Mouse (Mus musculus) mammary gland, adult 2 months (tissue): ENCODE data around the gene BC005537. TPM values are rescaled to one million over a fixed set of nuclear protein-coding genes. Genes with fewer than 3 reads are reported as not detected.

Experiments
- polyA plus RNA-seq: library from polyadenylated mRNA; depleted of rRNA; stranded (reverse); fragments of >200 nt; gene quantifications from 2 replicates; pipeline ENCODE4 v1.2.3, GENCODE M21; 2012; ENCODE audit warnings: low replicate concordance; rRNA removed

BC005537 gene
- polyA plus RNA-seq, result 32.9 and 35.8 TPM in 2 replicates

DNA sequence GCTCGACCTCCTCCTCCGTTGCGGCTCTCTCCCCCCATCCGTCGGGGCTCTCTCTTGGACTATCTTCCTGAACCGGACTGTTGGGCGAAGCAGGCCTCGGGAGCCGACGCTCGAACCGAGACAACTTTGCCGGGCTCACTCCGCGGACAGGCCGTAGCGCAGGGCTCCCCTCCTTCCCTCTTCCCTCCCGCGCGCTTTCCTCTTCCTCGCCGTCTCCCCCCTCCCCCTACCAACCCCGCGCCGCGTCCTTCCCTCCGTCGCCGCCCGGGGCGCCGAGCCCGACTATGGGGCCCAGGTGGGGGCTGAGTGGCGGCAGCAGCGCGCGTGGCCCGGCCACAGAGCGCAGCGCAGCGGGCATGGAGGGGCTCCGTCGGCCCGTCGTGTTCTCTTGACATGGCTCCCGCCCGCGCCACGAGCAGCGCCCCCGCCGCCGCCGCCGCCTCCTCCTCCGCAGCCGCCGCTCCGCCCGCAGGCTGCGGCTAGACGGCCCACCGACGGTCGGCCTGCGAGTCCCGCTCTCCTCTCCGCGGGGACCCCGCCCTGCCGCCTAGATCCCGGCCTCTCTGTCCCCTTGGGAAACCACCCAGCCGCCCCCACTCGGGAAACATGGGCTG is at the start of gene BC005537:
Gene BC005537 (plus strand): TSS at position 350 of the 614 bp plus-strand sequence.

DNA sequence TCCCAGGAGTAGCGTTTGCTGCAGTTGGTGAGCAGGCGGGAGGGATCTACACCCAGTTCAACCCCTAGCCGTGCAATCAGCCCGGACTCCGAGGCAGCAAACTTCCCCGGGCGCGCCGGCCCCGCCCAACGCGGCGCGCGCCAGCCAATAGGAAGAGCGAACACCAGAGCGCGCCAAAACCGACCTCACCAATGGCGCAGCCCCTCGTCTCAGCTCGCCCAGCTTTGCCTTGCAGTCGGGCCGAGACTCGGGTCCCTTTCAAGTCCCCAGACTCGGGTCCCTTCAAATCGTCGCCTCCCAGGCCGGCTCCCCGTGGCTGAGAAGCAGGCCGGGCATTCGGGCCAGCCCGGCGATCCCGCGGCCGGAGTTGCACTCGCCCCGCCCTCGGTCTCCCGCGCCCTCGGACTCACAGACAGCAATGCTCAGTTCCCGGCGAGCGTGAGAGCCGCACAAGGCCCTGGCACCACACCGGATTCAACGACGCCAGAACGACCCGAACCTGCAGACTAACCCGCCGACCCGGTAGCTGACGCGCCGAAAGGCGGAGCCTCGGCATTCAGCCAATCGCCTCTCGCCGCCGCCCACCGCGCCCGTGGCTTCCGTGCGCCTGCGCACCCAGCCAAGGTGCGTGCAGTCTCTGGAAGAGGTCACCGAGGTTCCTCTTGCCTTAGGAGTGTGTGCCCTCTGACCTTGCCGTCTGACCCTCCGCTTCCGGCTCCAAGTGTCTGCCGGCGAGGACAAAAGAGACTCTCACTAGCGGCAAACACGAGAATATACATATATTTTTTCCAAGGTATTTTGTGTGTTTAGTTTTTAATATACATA is 39.8 kb upstream of the BC005537 start, which contains the start of gene Gmnn:
Gene Gmnn (minus strand): TSS at position 521 of the 825 bp plus-strand sequence.

DNA sequence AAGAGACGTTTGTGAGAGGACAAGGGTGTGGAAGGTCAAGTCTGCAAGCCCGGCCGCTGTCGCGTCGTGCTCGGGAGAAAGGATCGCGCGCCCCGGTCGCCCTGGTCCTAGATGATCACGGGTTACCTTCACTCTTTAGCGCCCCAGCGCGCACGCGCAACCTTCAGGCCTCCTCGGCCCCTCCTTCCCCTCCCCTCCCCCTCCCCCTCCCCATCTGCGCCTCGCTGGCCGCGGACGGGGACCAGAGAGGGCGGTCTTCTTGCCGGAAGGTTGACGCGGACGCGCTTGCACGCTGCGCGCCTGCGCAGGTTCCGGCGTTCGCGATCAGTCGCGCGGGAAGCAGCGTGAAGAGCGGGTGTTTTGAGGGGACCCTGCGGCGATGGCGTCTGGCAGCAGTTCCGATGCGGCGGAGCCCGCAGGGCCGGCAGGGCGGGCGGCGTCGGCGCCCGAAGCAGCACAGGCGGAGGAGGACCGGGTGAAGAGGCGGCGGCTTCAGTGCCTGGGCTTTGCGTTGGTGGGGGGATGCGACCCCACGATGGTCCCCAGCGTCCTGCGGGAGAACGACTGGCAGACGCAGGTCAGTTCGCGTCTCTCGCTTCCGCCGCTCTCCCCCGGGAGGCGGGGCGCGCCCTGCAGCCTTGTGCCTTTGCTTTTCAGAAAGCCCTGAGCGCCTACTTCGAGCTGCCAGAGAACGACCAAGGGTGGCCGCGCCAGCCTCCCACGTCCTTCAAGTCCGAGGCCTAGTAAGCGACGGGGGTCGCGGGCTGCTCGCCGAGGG is 30.1 kb downstream of the BC005537 start, which contains the start of the genes Acot13 and Tdp2:
Gene Acot13 (minus strand): TSS at position 188 of the 778 bp plus-strand sequence.
Gene Tdp2 (plus strand): TSS at position 327 of the 778 bp plus-strand sequence.

DNA sequence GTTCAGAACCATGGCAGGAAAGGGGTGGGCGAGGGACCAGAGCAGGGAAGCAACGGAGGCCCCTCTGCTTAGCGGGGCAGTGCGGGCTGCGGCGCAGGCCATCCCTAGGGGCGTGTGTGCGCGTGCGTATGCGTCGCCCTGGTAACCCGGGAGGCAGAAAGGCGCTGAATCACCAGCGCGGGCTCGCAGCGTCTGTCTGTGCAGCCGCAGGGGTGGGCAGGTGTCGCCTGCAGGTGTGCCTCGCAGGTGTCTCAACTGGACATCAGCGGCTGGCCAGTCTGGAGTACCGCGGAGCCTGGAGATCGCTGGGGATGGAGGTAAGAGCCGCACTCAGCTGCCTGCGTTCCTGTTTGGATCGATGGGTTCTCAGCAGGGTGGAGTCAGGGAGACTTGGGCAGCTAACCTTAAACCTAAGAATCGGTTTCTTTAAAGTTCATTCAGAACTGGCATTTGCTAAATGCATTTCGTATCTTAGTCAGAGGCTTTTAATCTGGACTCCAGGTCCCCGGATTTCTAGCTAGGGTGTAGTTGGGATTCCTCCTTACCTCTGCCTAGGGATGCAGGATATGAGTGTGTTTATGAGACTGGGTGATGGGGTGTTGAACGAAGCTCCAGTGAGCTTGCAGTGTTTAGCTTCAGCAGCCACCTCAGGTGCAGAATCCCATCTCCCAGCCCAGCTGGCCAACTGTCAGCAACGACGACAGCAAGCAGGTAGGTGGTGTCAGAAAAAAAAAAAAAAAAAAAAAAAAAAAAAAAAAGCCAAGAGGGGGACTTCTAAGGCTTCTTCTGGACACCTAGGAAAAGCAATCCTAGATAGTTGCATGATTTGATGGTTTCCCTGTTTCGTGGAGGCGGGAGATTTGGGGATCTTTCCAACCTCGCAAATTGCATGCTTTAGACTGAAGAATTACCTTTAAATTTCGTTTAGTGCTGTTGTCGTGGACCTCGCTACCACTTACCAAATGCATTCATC is 43.8 kb downstream of the BC005537 start, which contains the start of gene D130043K22Rik:
Gene D130043K22Rik (plus strand): TSS at position 153 of the 973 bp plus-strand sequence.

Other genes starting within 250 kb of the BC005537 start
- 22.1 and 26.8 TPM in 2 replicates for gene Ripor2, start 219.5 kb upstream of the BC005537 start, polyA plus RNA-seq
- not detected in 2 replicates for gene Armh2, start 60.4 kb upstream of the BC005537 start, polyA plus RNA-seq
- gene Gmnn, start 39.7 kb upstream of the BC005537 start, polyA plus RNA-seq, result 0.99 and 2.4 TPM in 2 replicates
- 38.7 and 80.1 TPM in 2 replicates for gene Acot13, start 29.9 kb downstream of the BC005537 start, polyA plus RNA-seq
- gene Tdp2, start 30.0 kb downstream of the BC005537 start, polyA plus RNA-seq, result 10.8 and 13.5 TPM in 2 replicates
- gene D130043K22Rik, start 43.5 kb downstream of the BC005537 start, polyA plus RNA-seq, result 0.02 TPM in 1 of 2 replicates, not detected in the other
- 4.6 and 7.9 TPM in 2 replicates for gene Aldh5a1, start 136.0 kb downstream of the BC005537 start, polyA plus RNA-seq
- gene Gpld1, start 141.5 kb downstream of the BC005537 start, polyA plus RNA-seq, result 1.9 and 2.3 TPM in 2 replicates
- 19.4 and 29.1 TPM in 2 replicates for gene Mrs2, start 218.7 kb downstream of the BC005537 start, polyA plus RNA-seq